Mouse (Mus musculus): Measurements from ENCODE around the gene Ugp2.

Ugp2 gene

GRCm38 (mm10) chr11:21371122-21371806, at the start of gene Ugp2:
Ugp2 (minus strand) TSS chr11:21371201.
- TF ChIP-seq GATA4 (IDR thresholded peaks at IDR 0.05; ENCODE audit: insufficient replicate concordance, low read length): no peak

GRCm38 (mm10) chr11:21414911-21415381, 43.9 kb upstream of the Ugp2 start:
- no peak for TF ChIP-seq GATA4 (IDR thresholded peaks at IDR 0.05; ENCODE audit: insufficient replicate concordance, low read length)

- no peak for TF ChIP-seq GATA4 (IDR thresholded peaks at IDR 0.05; ENCODE audit: insufficient replicate concordance, low read length)
Measured at GRCm38 (mm10) chr11:21406668-21407067, 35.7 kb upstream of the Ugp2 start.

- TF ChIP-seq GATA4 (IDR thresholded peaks at IDR 0.05; ENCODE audit: insufficient replicate concordance, low read length): peak; percentile 38; the same call in 1 of the 2 replicates
Measured at GRCm38 (mm10) chr11:21406141-21406540, 35.1 kb upstream of the Ugp2 start.

GRCm38 (mm10) chr11:21403877-21404276, 32.9 kb upstream of the Ugp2 start:
- peak; percentile 72; the same call in 1 of the 2 replicates for TF ChIP-seq GATA4 (IDR thresholded peaks at IDR 0.05; ENCODE audit: insufficient replicate concordance, low read length)

- TF ChIP-seq GATA4 (IDR thresholded peaks at IDR 0.05; ENCODE audit: insufficient replicate concordance, low read length): no peak
Measured at GRCm38 (mm10) chr11:21402481-21403254, 31.7 kb upstream of the Ugp2 start.

GRCm38 (mm10) chr11:21401248-21401647, 30.2 kb upstream of the Ugp2 start:
- TF ChIP-seq GATA4 (IDR thresholded peaks at IDR 0.05; ENCODE audit: insufficient replicate concordance, low read length): no peak

GRCm38 (mm10) chr11:21399186-21399681, 28.2 kb upstream of the Ugp2 start:
- TF ChIP-seq GATA4 (IDR thresholded peaks at IDR 0.05; ENCODE audit: insufficient replicate concordance, low read length): no peak

- no peak for TF ChIP-seq GATA4 (IDR thresholded peaks at IDR 0.05; ENCODE audit: insufficient replicate concordance, low read length)
Measured at GRCm38 (mm10) chr11:21398464-21398863, 27.5 kb upstream of the Ugp2 start.

- TF ChIP-seq GATA4 (IDR thresholded peaks at IDR 0.05; ENCODE audit: insufficient replicate concordance, low read length): no peak
Measured at GRCm38 (mm10) chr11:21386790-21387189, 15.8 kb upstream of the Ugp2 start.

- no peak for TF ChIP-seq GATA4 (IDR thresholded peaks at IDR 0.05; ENCODE audit: insufficient replicate concordance, low read length)
Measured at GRCm38 (mm10) chr11:21374096-21374495, 3.1 kb upstream of the Ugp2 start.

- no peak for TF ChIP-seq GATA4 (IDR thresholded peaks at IDR 0.05; ENCODE audit: insufficient replicate concordance, low read length)
Measured at GRCm38 (mm10) chr11:21370399-21371121, 441 bp downstream of the Ugp2 start.

GRCm38 (mm10) chr11:21369248-21370016, 1.6 kb downstream of the Ugp2 start:
- TF ChIP-seq GATA4 (IDR thresholded peaks at IDR 0.05; ENCODE audit: insufficient replicate concordance, low read length): no peak

GRCm38 (mm10) chr11:21368466-21368865, 2.5 kb downstream of the Ugp2 start:
- TF ChIP-seq GATA4 (IDR thresholded peaks at IDR 0.05; ENCODE audit: insufficient replicate concordance, low read length): no peak

Measured in liver, adult (tissue).